Mouse (Mus musculus) CH12.LX (cell line): ENCODE measurements around the gene Trp53bp2.

Experiments used
- CTCF ChIP-seq, 2 experiments: IDR thresholded peaks in 1 of 2; conservative IDR thresholded peaks in 1 of 2; 2 replicates each; pipeline ENCODE4 v1.5.1; 2011 to 2012; ENCODE audit warnings: low read depth in 2 of 2, low read length in 2 of 2, improper control_type of control experiment in 1 of 2, inconsistent platforms in 1 of 2, mild to moderate bottlenecking in 1 of 2, moderate library complexity in 1 of 2
- MAX ChIP-seq: IDR thresholded peaks from 2 replicates; pipeline ENCODE4 v1.6.1; 2011; ENCODE audit warnings: low read length, improper control_type of control experiment
- MXI1 ChIP-seq: IDR thresholded peaks from 2 replicates; pipeline ENCODE4 v1.6.1; 2011; ENCODE audit warnings: mild to moderate bottlenecking, low read depth, low read length, improper control_type of control experiment
- RCOR1 ChIP-seq: conservative IDR thresholded peaks from 2 replicates; pipeline ENCODE4 v1.6.1; 2012; ENCODE audit warnings: low read depth, mild to moderate bottlenecking, inconsistent platforms, low read length, improper control_type of control experiment
- TCF12 ChIP-seq: IDR thresholded peaks from 2 replicates; pipeline ENCODE4 v1.6.1; 2014; ENCODE audit warnings: low read depth, mild to moderate bottlenecking, inconsistent platforms, low read length, improper control_type of control experiment
- USF1 ChIP-seq: IDR thresholded peaks from 2 replicates; pipeline ENCODE4 v1.6.1; 2014; ENCODE audit warnings: low read depth, mild to moderate bottlenecking, inconsistent platforms, low read length, improper control_type of control experiment
- USF2 ChIP-seq: conservative IDR thresholded peaks from 2 replicates; pipeline ENCODE4 v1.6.1; 2011; ENCODE audit warnings: low read depth, low read length, improper control_type of control experiment
- ZC3H11A ChIP-seq: IDR thresholded peaks from 2 replicates; pipeline ENCODE4 v1.6.1; 2012; ENCODE audit warnings: low read depth, mild to moderate bottlenecking, inconsistent platforms, low read length, improper control_type of control experiment
- ZNF384 ChIP-seq: IDR thresholded peaks from 2 replicates; pipeline ENCODE4 v1.6.1; 2012; ENCODE audit warnings: low read depth, low read length, improper control_type of control experiment, inconsistent platforms

- TF ChIP-seq ZC3H11A, result no peak
- TF ChIP-seq USF2, result no peak
- no peak for TF ChIP-seq MXI1
- no peak for TF ChIP-seq CTCF (conservative IDR thresholded peaks at IDR 0.05 in 1 of 2, IDR thresholded peaks at IDR 0.05 in 1 of 2; ENCODE audit: low read depth in 2 of 2, low read length in 2 of 2)
- TF ChIP-seq ZNF384, result no peak
- no peak for TF ChIP-seq TCF12
- no peak for TF ChIP-seq RCOR1
- TF ChIP-seq MAX, result no peak
- no peak for TF ChIP-seq USF1
Measured at GRCm38 (mm10) chr1:182426444-182426843, 17.5 kb downstream of the Trp53bp2 start.
